Mouse (Mus musculus): ENCODE measurements at regions not wholly inside any gene's neighbourhood (a gene's known extent, or its start where the extent isn't known, plus 50 kb on each side); places are given as distances from the start of the nearest gene placed in this dataset.

DNA sequence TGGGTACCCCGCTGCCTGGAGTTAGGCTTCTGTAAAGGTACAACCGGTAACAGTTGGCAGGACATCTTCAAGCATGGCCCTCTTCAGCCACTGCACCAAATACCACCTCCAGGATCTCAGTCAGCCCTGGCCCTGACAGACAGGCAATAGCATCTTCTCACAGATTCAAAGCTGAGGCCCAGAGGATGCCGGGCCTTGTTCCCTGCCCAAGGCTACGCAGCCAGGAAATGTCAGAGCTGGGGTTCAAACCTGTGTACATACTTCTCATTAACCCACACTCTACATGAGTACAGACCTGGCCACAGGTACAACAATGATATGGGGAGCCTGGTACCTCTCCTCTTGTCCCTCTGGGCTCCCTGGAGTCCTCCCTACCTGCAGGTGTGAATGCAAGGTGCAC, 497.3 kb downstream of the Med13l start:
- H3K27me3 ChIP-seq (ENCODE audit: insufficient read depth, low read length), result peaks cover 91% of the 10 kb centered on the region
- peaks cover 22% of the 10 kb centered on the region for H3K4me1 ChIP-seq (replicated peaks; ENCODE audit: low read depth, low read length)
- H3K36me3 ChIP-seq (ENCODE audit: insufficient read depth, low read length), result no peaks in the 10 kb centered on the region
- TF ChIP-seq CTCF (conservative IDR thresholded peaks at IDR 0.05; ENCODE audit: low read length) (no peak), NANOG (IDR thresholded peaks at IDR 0.05; ENCODE audit: borderline replicate concordance, low read length) (no peak), POU5F1 (IDR thresholded peaks at IDR 0.05; ENCODE audit: borderline replicate concordance, low read length) (no peak)
- H3K4me3 ChIP-seq (replicated peaks; ENCODE audit: low read length), result no peak overlapping the region
- peaks cover 12% of the 10 kb centered on the region; the same call in 1 of the 2 replicates for H3K9me3 ChIP-seq (ENCODE audit: low read length)

- no peaks in the 10 kb centered on the region for H3K36me3 ChIP-seq (ENCODE audit: insufficient read depth, low read length)
- H3K9me3 ChIP-seq (ENCODE audit: low read length), result peaks cover 12% of the 10 kb centered on the region; the same call in 1 of the 2 replicates
- TF ChIP-seq NANOG (IDR thresholded peaks at IDR 0.05; ENCODE audit: borderline replicate concordance, low read length) (no peak), CTCF (conservative IDR thresholded peaks at IDR 0.05; ENCODE audit: low read length) (no peak), POU5F1 (IDR thresholded peaks at IDR 0.05; ENCODE audit: borderline replicate concordance, low read length) (no peak)
- no peak overlapping the region for H3K4me3 ChIP-seq (replicated peaks; ENCODE audit: low read length)
- peaks cover 91% of the 10 kb centered on the region for H3K27me3 ChIP-seq (ENCODE audit: insufficient read depth, low read length)
- peaks cover 22% of the 10 kb centered on the region for H3K4me1 ChIP-seq (replicated peaks; ENCODE audit: low read depth, low read length)
These were observed 497.9 kb downstream of the Med13l start for GRCm38 (mm10) chr5:119058231-119058851.

GRCm38 (mm10) chr5:119059223-119059622, 498.7 kb downstream of the Med13l start:
- H3K4me1 ChIP-seq (replicated peaks; ENCODE audit: low read depth, low read length), result peaks cover 18% of the 10 kb centered on the region
- no peak for TF ChIP-seq POU5F1 (IDR thresholded peaks at IDR 0.05; ENCODE audit: borderline replicate concordance, low read length)
- TF ChIP-seq CTCF (conservative IDR thresholded peaks at IDR 0.05; ENCODE audit: low read length), result no peak
- no peak for TF ChIP-seq NANOG (IDR thresholded peaks at IDR 0.05; ENCODE audit: borderline replicate concordance, low read length)
- no peak overlapping the region for H3K4me3 ChIP-seq (replicated peaks; ENCODE audit: low read length)
- no peaks in the 10 kb centered on the region for H3K36me3 ChIP-seq (ENCODE audit: insufficient read depth, low read length)
- H3K27me3 ChIP-seq (ENCODE audit: insufficient read depth, low read length), result peaks cover 90% of the 10 kb centered on the region
- peaks cover 12% of the 10 kb centered on the region; the same call in 1 of the 2 replicates for H3K9me3 ChIP-seq (ENCODE audit: low read length)

DNA sequence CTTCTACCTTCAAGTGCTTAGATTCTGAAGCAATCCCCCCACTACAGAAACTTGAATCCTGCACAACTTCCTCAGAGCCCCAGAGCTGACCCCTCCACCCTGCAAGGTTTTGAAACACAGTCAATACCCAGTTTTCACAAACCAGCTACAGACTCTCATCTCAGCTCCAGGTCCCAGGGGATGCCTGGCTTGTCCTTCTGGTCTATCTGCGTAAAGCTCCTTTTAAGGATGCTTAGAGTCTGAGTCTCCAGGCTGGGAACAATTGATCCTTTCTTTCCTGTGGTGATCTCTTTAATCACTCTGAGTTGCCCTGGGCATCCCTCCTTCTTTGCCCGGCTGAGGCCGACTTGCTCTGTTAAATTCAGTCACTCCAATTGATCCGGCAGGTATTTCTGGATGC, 500.4 kb downstream of the Med13l start:
- Histone ChIP-seq H3K9me3 (ENCODE audit: low read length) (peaks cover 12% of the 10 kb centered on the region; the same call in 1 of the 2 replicates), H3K4me3 (replicated peaks; ENCODE audit: low read length) (no peak overlapping the region), H3K4me1 (replicated peaks; ENCODE audit: low read depth, low read length) (peaks cover 8% of the 10 kb centered on the region; the same call in 1 of the 2 replicates), H3K27me3 (ENCODE audit: insufficient read depth, low read length) (peaks cover 91% of the 10 kb centered on the region), H3K36me3 (ENCODE audit: insufficient read depth, low read length) (no peaks in the 10 kb centered on the region)
- TF ChIP-seq POU5F1 (IDR thresholded peaks at IDR 0.05; ENCODE audit: borderline replicate concordance, low read length) (no peak), NANOG (IDR thresholded peaks at IDR 0.05; ENCODE audit: borderline replicate concordance, low read length) (no peak), CTCF (conservative IDR thresholded peaks at IDR 0.05; ENCODE audit: low read length) (no peak)

GRCm38 (mm10) chr5:119062478-119062877, 502.0 kb downstream of the Med13l start:
- Histone ChIP-seq H3K27me3 (ENCODE audit: insufficient read depth, low read length) (peaks cover 89% of the 10 kb centered on the region), H3K4me1 (replicated peaks; ENCODE audit: low read depth, low read length) (no peaks in the 10 kb centered on the region), H3K9me3 (ENCODE audit: low read length) (peaks cover 3% of the 10 kb centered on the region; the same call in 1 of the 2 replicates), H3K4me3 (replicated peaks; ENCODE audit: low read length) (no peak overlapping the region), H3K36me3 (ENCODE audit: insufficient read depth, low read length) (no peaks in the 10 kb centered on the region)
- no peak for TF ChIP-seq POU5F1 (IDR thresholded peaks at IDR 0.05; ENCODE audit: borderline replicate concordance, low read length)
- no peak for TF ChIP-seq NANOG (IDR thresholded peaks at IDR 0.05; ENCODE audit: borderline replicate concordance, low read length)
- no peak for TF ChIP-seq CTCF (conservative IDR thresholded peaks at IDR 0.05; ENCODE audit: low read length)

- Histone ChIP-seq H3K4me3 (replicated peaks; ENCODE audit: low read length) (no peak overlapping the region), H3K9me3 (ENCODE audit: low read length) (no peaks in the 10 kb centered on the region), H3K36me3 (ENCODE audit: insufficient read depth, low read length) (no peaks in the 10 kb centered on the region), H3K27me3 (ENCODE audit: insufficient read depth, low read length) (peaks cover 79% of the 10 kb centered on the region), H3K4me1 (replicated peaks; ENCODE audit: low read depth, low read length) (no peaks in the 10 kb centered on the region)
- no peak for TF ChIP-seq POU5F1 (IDR thresholded peaks at IDR 0.05; ENCODE audit: borderline replicate concordance, low read length)
These were observed 506.2 kb downstream of the Med13l start for GRCm38 (mm10) chr5:119066666-119067065.

DNA sequence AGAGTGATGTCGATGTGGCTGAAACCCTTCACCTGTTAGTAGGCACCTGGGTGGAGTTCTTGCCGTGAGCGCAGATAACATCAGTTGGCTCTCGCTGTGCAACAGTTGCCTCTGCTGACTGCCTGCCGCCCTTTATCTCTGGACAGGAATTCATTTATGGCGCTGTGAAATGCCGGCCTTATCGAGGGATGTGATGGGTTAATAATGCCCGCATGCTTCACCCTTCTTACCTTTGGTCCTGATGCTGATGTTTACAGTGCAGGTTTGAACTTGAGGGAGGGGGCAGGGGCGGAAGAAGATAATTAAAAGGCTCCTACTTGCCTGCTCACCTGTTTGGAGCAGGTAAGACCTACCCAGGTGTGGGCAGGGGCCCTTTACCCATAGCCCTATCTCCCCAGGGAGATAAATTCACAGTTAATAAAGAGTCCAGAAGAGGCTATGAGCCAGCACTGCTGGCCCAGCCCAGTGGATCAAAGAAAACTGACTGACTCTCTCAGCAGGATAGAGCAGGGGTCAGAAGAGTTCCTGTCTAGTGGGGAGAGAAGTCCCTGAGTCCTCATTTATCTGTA, 509.4 kb downstream of the Med13l start:
- peaks cover 55% of the 10 kb centered on the region for H3K27me3 ChIP-seq (ENCODE audit: insufficient read depth, low read length)
- H3K4me3 ChIP-seq (replicated peaks; ENCODE audit: low read length), result no peak overlapping the region
- H3K4me1 ChIP-seq (replicated peaks; ENCODE audit: low read depth, low read length), result 0 out of 2 replicates have a peak, but pooled peaks cover 4% of the 10 kb centered on the region
- H3K36me3 ChIP-seq (ENCODE audit: insufficient read depth, low read length), result no peaks in the 10 kb centered on the region
- TF ChIP-seq NANOG (IDR thresholded peaks at IDR 0.05; ENCODE audit: borderline replicate concordance, low read length) (no peak), CTCF (conservative IDR thresholded peaks at IDR 0.05; ENCODE audit: low read length) (no peak), POU5F1 (IDR thresholded peaks at IDR 0.05; ENCODE audit: borderline replicate concordance, low read length) (no peak)
- H3K9me3 ChIP-seq (ENCODE audit: low read length), result no peaks in the 10 kb centered on the region

DNA sequence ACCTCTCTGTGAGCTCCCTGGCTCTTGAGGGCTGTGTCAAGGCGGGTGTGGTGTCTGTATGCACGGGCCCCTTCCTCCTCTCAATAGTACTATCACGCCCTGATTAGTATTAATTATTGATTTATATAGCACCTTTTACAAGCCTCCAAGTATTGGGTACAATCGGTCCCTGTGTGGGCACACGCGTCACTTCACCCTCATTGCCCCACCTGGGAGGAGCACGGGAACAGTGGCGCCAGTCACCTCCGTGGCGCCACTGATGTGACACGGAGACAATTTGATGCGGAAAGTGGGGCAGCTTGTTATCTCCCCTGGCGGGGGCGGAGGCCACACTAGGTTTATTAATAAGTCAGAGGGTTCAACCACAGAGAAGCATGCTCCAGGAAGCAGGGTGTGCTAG, 512.2 kb downstream of the Med13l start:
- Histone ChIP-seq H3K9me3 (ENCODE audit: low read length) (no peaks in the 10 kb centered on the region), H3K4me3 (replicated peaks; ENCODE audit: low read length) (no peak overlapping the region), H3K4me1 (replicated peaks; ENCODE audit: low read depth, low read length) (0 out of 2 replicates have a peak, but pooled peaks cover 4% of the 10 kb centered on the region), H3K27me3 (ENCODE audit: insufficient read depth, low read length) (peaks cover 57% of the 10 kb centered on the region), H3K36me3 (ENCODE audit: insufficient read depth, low read length) (no peaks in the 10 kb centered on the region)
- TF ChIP-seq CTCF (conservative IDR thresholded peaks at IDR 0.05; ENCODE audit: low read length), result no peak
- TF ChIP-seq NANOG (IDR thresholded peaks at IDR 0.05; ENCODE audit: borderline replicate concordance, low read length), result no peak
- TF ChIP-seq POU5F1 (IDR thresholded peaks at IDR 0.05; ENCODE audit: borderline replicate concordance, low read length), result no peak
